Mouse (Mus musculus): ENCODE measurements at regions not wholly inside any gene's neighbourhood (a gene's known extent, or its start where the extent isn't known, plus 50 kb on each side); places are given as distances from the start of the nearest gene placed in this dataset.
A peak's percentile ranks its signal among the peaks of the same experiment; 100 is the strongest.

DNA sequence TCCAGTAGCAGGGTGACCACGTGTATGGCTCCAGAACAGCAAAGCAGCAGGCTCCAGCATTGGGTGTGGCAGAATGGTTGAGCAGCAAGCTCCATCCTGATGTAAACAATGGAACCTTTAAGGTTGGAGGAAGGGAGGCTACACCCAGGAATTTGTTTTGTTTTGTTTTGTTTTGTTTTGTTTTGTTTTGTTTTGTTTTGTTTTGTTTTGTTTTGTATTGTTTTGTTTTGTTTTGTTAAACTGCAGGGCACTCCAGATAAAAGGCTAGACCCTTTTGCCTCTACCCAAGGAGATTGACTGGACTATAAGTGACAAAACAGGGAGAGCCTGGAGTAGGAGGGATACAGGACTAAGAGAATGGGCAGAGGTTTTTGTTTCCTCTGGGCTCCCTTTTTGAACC lies 647.5 kb downstream of the Kcnj3 start:
- Histone ChIP-seq H3K27ac (no peak overlapping the region), H3K27me3 (ENCODE audit: control insufficient read depth, insufficient read depth, low read length) (no peaks in the 10 kb centered on the region), H3K36me3 (ENCODE audit: control insufficient read depth, insufficient read depth, low read length) (no peaks in the 10 kb centered on the region), H3K4me1 (ENCODE audit: control insufficient read depth, insufficient read depth, low read length) (no peaks in the 10 kb centered on the region), H3K9ac (ENCODE audit: low read depth, low read length) (no peak overlapping the region), H3K4me3 (no peak overlapping the region), H3K79me2 (replicated peaks; ENCODE audit: control insufficient read depth, insufficient read depth, low read length) (no peaks in the 10 kb centered on the region)
- WGBS: 27% methylated on average over 1 of the region's 1 CpGs
- TF ChIP-seq POLR2A (IDR thresholded peaks at IDR 0.05; ENCODE audit: insufficient read depth, low read depth, low read length) (no peak), CTCF (IDR thresholded peaks at IDR 0.05) (no peak), EP300 (IDR thresholded peaks at IDR 0.05; ENCODE audit: insufficient read depth, low read depth, low read length) (no peak)
- DNase-seq: no peak
- intact Hi-C loops (cut with DNase I): no loop called here

DNA sequence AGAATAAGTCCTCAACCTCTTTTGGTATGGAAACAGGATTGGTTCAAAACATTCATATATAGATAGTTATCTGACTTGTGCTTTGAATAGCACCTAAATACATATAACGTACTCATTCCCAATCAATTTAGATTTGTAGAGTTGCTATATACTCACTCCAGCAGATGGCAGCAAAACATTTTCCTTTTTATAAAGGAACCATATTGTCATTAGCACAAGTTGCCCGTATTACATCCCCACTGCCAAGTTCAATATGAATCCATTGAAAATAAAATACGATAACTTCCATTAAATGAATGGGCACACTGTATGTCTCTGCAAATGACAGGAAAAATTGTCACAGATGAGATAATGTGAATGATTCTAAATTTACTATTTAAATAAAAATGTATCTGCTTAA lies 673.8 kb downstream of the Kcnj3 start:
- H3K79me2 ChIP-seq (replicated peaks; ENCODE audit: control insufficient read depth, insufficient read depth, low read length): no peaks in the 10 kb centered on the region
- H3K27ac ChIP-seq: no peak overlapping the region
- no peak overlapping the region for H3K9ac ChIP-seq (ENCODE audit: low read depth, low read length)
- 33% methylated on average over 3 of the region's 3 CpGs for WGBS
- no peaks in the 10 kb centered on the region for H3K36me3 ChIP-seq (ENCODE audit: control insufficient read depth, insufficient read depth, low read length)
- no peaks in the 10 kb centered on the region for H3K4me1 ChIP-seq (ENCODE audit: control insufficient read depth, insufficient read depth, low read length)
- H3K4me3 ChIP-seq: no peak overlapping the region
- H3K27me3 ChIP-seq (ENCODE audit: control insufficient read depth, insufficient read depth, low read length): no peaks in the 10 kb centered on the region
- DNase-seq: no peak
- TF ChIP-seq CTCF (IDR thresholded peaks at IDR 0.05) (peak; percentile 43), EP300 (IDR thresholded peaks at IDR 0.05; ENCODE audit: insufficient read depth, low read depth, low read length) (no peak)
- intact Hi-C loops (cut with DNase I): no loop called here

DNA sequence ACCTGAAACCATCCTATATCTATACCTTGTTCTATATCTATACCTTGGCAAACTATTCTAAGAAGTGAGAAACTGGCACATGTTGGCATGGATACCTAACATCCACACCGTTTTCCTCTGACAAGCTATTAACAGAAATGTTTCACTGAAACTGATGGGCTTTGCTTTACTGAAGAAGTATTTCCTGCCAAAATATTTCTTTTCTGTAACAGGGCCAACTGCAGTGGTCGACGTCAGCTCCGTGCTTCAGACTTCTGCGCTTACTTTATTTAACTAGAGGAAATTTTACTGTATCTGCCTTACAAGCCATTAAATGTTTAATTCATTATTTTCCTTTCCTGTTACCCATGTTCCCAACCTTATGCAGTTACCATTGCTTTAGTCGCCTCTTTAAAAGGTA lies 674.2 kb downstream of the Kcnj3 start:
- Histone ChIP-seq H3K4me3 (no peak overlapping the region), H3K4me1 (ENCODE audit: control insufficient read depth, insufficient read depth, low read length) (no peaks in the 10 kb centered on the region), H3K27me3 (ENCODE audit: control insufficient read depth, insufficient read depth, low read length) (no peaks in the 10 kb centered on the region), H3K27ac (no peak overlapping the region), H3K79me2 (replicated peaks; ENCODE audit: control insufficient read depth, insufficient read depth, low read length) (no peaks in the 10 kb centered on the region), H3K36me3 (ENCODE audit: control insufficient read depth, insufficient read depth, low read length) (no peaks in the 10 kb centered on the region), H3K9ac (ENCODE audit: low read depth, low read length) (no peak overlapping the region)
- no peak for DNase-seq
- intact Hi-C loops (cut with DNase I): loop anchor here (5.0 to 10.0 kb wide), 3 partner anchors 1265 to 1725 kb away; no protein-coding TSS in a partner anchor
- 49% methylated on average over 6 of the region's 6 CpGs for WGBS
- no peak for TF ChIP-seq EP300 (IDR thresholded peaks at IDR 0.05; ENCODE audit: insufficient read depth, low read depth, low read length)
- no peak for TF ChIP-seq POLR2A (IDR thresholded peaks at IDR 0.05; ENCODE audit: insufficient read depth, low read depth, low read length)
- no peak for TF ChIP-seq CTCF (IDR thresholded peaks at IDR 0.05)

DNA sequence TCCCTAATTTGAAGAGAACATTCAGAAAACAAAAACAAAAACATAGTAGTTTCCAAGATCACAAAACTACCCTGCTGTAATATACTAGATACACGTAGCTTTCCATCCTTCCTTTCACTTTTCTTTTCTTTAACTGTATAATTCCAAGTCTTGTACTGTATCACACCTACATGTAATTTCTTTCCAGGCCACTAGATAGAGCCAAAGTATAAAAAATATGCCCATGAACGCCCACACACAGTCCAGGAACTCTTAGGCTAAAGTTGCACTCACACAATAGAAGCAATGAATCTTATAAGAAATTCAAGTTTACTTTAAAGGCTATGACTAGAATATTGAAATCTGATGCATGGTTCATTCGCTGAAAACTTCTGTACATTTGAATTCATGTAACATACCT lies 678.7 kb downstream of the Kcnj3 start:
- Histone ChIP-seq H3K4me1 (ENCODE audit: control insufficient read depth, insufficient read depth, low read length) (no peaks in the 10 kb centered on the region), H3K36me3 (ENCODE audit: control insufficient read depth, insufficient read depth, low read length) (no peaks in the 10 kb centered on the region), H3K9ac (ENCODE audit: low read depth, low read length) (no peak overlapping the region), H3K79me2 (replicated peaks; ENCODE audit: control insufficient read depth, insufficient read depth, low read length) (no peaks in the 10 kb centered on the region), H3K27ac (no peak overlapping the region), H3K4me3 (no peak overlapping the region), H3K27me3 (ENCODE audit: control insufficient read depth, insufficient read depth, low read length) (no peaks in the 10 kb centered on the region)
- 10% methylated on average over 3 of the region's 3 CpGs for WGBS
- DNase-seq: no peak
- intact Hi-C loops (cut with DNase I): loop anchor here (2.0 to 10.0 kb wide), 4 partner anchors 1260 to 1806 kb away; no protein-coding TSS in a partner anchor
- peak; percentile 75 for TF ChIP-seq CTCF (IDR thresholded peaks at IDR 0.05)
- TF ChIP-seq POLR2A (IDR thresholded peaks at IDR 0.05; ENCODE audit: insufficient read depth, low read depth, low read length): no peak
- TF ChIP-seq EP300 (IDR thresholded peaks at IDR 0.05; ENCODE audit: insufficient read depth, low read depth, low read length): no peak

DNA sequence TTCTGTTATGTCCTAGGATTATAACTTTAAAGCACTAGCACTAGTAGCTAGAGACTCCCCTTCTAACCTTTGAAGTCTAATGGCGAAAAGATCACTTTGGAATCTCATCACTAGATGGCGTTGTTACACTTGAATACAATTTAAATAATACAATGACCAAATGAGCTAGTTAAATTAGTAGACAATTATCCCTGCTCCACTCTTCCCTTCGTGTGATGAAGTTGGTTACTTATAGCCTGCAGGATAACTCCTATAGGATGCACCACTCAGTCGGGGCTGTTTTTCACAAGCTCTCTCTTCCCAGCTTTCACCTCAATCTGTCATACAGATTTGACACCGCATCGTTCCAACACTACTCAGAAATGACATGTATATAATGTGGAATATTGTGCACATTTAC lies 683.6 kb downstream of the Kcnj3 start:
- H3K9ac ChIP-seq (ENCODE audit: low read depth, low read length): no peak overlapping the region
- 34% methylated on average over 6 of the region's 6 CpGs for WGBS
- DNase-seq: no peak

GRCm38 (mm10) chr2:56147107-56147615 lies 711.4 kb downstream of the Kcnj3 start:
- H3K9ac ChIP-seq (ENCODE audit: low read depth, low read length): no peak overlapping the region
- H3K79me2 ChIP-seq (replicated peaks; ENCODE audit: control insufficient read depth, insufficient read depth, low read length): no peaks in the 10 kb centered on the region
- H3K36me3 ChIP-seq (ENCODE audit: control insufficient read depth, insufficient read depth, low read length): no peaks in the 10 kb centered on the region
- intact Hi-C loops (cut with DNase I): no loop called here
- no peak overlapping the region for H3K4me3 ChIP-seq
- no peaks in the 10 kb centered on the region for H3K4me1 ChIP-seq (ENCODE audit: control insufficient read depth, insufficient read depth, low read length)
- no peaks in the 10 kb centered on the region for H3K27me3 ChIP-seq (ENCODE audit: control insufficient read depth, insufficient read depth, low read length)
- no peak for TF ChIP-seq CTCF (IDR thresholded peaks at IDR 0.05)
- TF ChIP-seq POLR2A (IDR thresholded peaks at IDR 0.05; ENCODE audit: insufficient read depth, low read depth, low read length): no peak
- TF ChIP-seq EP300 (IDR thresholded peaks at IDR 0.05; ENCODE audit: insufficient read depth, low read depth, low read length): no peak
- no peak overlapping the region for H3K27ac ChIP-seq
- 65% methylated on average over 6 of the region's 6 CpGs for WGBS
- DNase-seq: no peak

More for the DNA sequence above, 683.6 kb downstream of the Kcnj3 start:
- no peaks in the 10 kb centered on the region for H3K4me1 ChIP-seq (ENCODE audit: control insufficient read depth, insufficient read depth, low read length)
- no peak overlapping the region for H3K27ac ChIP-seq
- no peak overlapping the region for H3K4me3 ChIP-seq
- TF ChIP-seq POLR2A (IDR thresholded peaks at IDR 0.05; ENCODE audit: insufficient read depth, low read depth, low read length) (no peak), EP300 (IDR thresholded peaks at IDR 0.05; ENCODE audit: insufficient read depth, low read depth, low read length) (no peak), CTCF (IDR thresholded peaks at IDR 0.05) (peak; percentile 57)
- intact Hi-C loops (cut with DNase I): loop anchor here (10.0 kb wide), 2 partner anchors 1255 to 1715 kb away; no protein-coding TSS in a partner anchor
- no peaks in the 10 kb centered on the region for H3K27me3 ChIP-seq (ENCODE audit: control insufficient read depth, insufficient read depth, low read length)
- H3K36me3 ChIP-seq (ENCODE audit: control insufficient read depth, insufficient read depth, low read length): no peaks in the 10 kb centered on the region
- H3K79me2 ChIP-seq (replicated peaks; ENCODE audit: control insufficient read depth, insufficient read depth, low read length): no peaks in the 10 kb centered on the region

Data from heart, adult 2 months (tissue).